Mouse (Mus musculus): ENCODE results near the gene BC035044.
"Not testable (repeated sequence)": the region's sequence is repeated elsewhere in the genome, so short reads cannot be mapped to it uniquely, and the experiment has no call there.

BC035044 gene

GRCm38 (mm10) chr6:128890948-128891355 lies at the start of gene BC035044:
Gene BC035044, minus strand, starts transcription at chr6:128891126.
- no peak for DNase-seq (ENCODE audit: low spot score in 2 of 2)

GRCm38 (mm10) chr6:128935889-128936665 lies 45.2 kb upstream of the BC035044 start:
- not testable (repeated sequence) for DNase-seq (ENCODE audit: low spot score in 2 of 2)

GRCm38 (mm10) chr6:128934081-128934480 lies 43.2 kb upstream of the BC035044 start, which contains the start of gene Clec2g:
Gene Clec2g, plus strand, starts transcription at chr6:128934381.
- not testable (repeated sequence) for DNase-seq (ENCODE audit: low spot score in 2 of 2)

GRCm38 (mm10) chr6:128933050-128933449 lies 42.1 kb upstream of the BC035044 start:
- DNase-seq (ENCODE audit: low spot score in 2 of 2): no peak

GRCm38 (mm10) chr6:128917322-128917721 lies 26.4 kb upstream of the BC035044 start:
- DNase-seq (ENCODE audit: low spot score in 2 of 2): no peak

GRCm38 (mm10) chr6:128913598-128914254 lies 22.8 kb upstream of the BC035044 start:
- no peak for DNase-seq (ENCODE audit: low spot score in 2 of 2)

- DNase-seq (ENCODE audit: low spot score in 2 of 2): not testable (repeated sequence)
Observed at GRCm38 (mm10) chr6:128900796-128901552, 10.0 kb upstream of the BC035044 start.

GRCm38 (mm10) chr6:128900044-128900443 lies 9.1 kb upstream of the BC035044 start:
- no peak for DNase-seq (ENCODE audit: low spot score in 2 of 2)

GRCm38 (mm10) chr6:128895404-128896001 lies 4.6 kb upstream of the BC035044 start:
- no peak for DNase-seq (ENCODE audit: low spot score in 2 of 2)

- DNase-seq (ENCODE audit: low spot score in 2 of 2): no peak
Observed at GRCm38 (mm10) chr6:128888834-128889233, 2.1 kb downstream of the BC035044 start.

- DNase-seq (ENCODE audit: low spot score in 2 of 2): peak; percentile 63 to 76
Observed at GRCm38 (mm10) chr6:128887091-128887790, 3.7 kb downstream of the BC035044 start, which contains the start of gene Clec2i. Gene Clec2i, plus strand, starts transcription at chr6:128887588.

- no peak for DNase-seq (ENCODE audit: low spot score in 2 of 2)
Observed at GRCm38 (mm10) chr6:128871910-128872610, 18.9 kb downstream of the BC035044 start.

GRCm38 (mm10) chr6:128868861-128869260 lies 22.1 kb downstream of the BC035044 start:
- DNase-seq (ENCODE audit: low spot score in 2 of 2): no peak

GRCm38 (mm10) chr6:128857976-128858375 lies 33.0 kb downstream of the BC035044 start:
- no peak for DNase-seq (ENCODE audit: low spot score in 2 of 2)

GRCm38 (mm10) chr6:128856250-128856649 lies 34.7 kb downstream of the BC035044 start:
- peak; percentile 78 to 80 for DNase-seq (ENCODE audit: low spot score in 2 of 2)

GRCm38 (mm10) chr6:128855477-128855876 lies 35.4 kb downstream of the BC035044 start:
- DNase-seq (ENCODE audit: low spot score in 2 of 2): no peak

- no peak for DNase-seq (ENCODE audit: low spot score in 2 of 2)
Observed at GRCm38 (mm10) chr6:128854895-128855294, 36.0 kb downstream of the BC035044 start.

GRCm38 (mm10) chr6:128854024-128854820 lies 36.7 kb downstream of the BC035044 start:
- DNase-seq (ENCODE audit: low spot score in 2 of 2): peak in 1 of 2 experiments; percentile 70

- no peak for DNase-seq (ENCODE audit: low spot score in 2 of 2)
Observed at GRCm38 (mm10) chr6:128852766-128853165, 38.2 kb downstream of the BC035044 start.

- no peak for DNase-seq (ENCODE audit: low spot score in 2 of 2)
Observed at GRCm38 (mm10) chr6:128851151-128851550, 39.8 kb downstream of the BC035044 start.

Measured in right cerebral cortex, postnatal 10 days (tissue).